ENCODE assay signal across 11 mouse cellular contexts in genomic region chr17:34692906-34693305, GRCm38 (mm10). TPM values are rescaled to one million over a fixed set of nuclear protein-coding genes. Genes with fewer than 3 reads are reported as not detected.
DNase-seq lines count a peak whose midpoint lies in the region; ATAC-seq and TF ChIP-seq lines count a peak whose summit lies in the region.
"Had no signal": no experiment of that assay in that cellular context is flagged by ENCODE, and none has a peak within 500 bp of the region (broad histone marks: within the 10 kb centered on the region; RNA-seq: fewer than 3 reads in every experiment).

No protein-coding gene starts in this region.

- no peak overlapping the region for H3K9ac ChIP-seq in heart, embryonic 11.5 days (ENCODE audit: low read depth, low read length)
- no peak overlapping the region for H3K9ac ChIP-seq in heart, postnatal 0 days (replicated peaks; ENCODE audit: low read depth, low read length)
- H3K9ac ChIP-seq: forebrain, embryonic 13.5 days; liver, embryonic 13.5 days had no signal

- H3K9me3 ChIP-seq in heart, embryonic 11.5 days (replicated peaks; ENCODE audit: control insufficient read depth, low read length): no peaks in the 10 kb centered on the region
- H3K9me3 ChIP-seq in heart, postnatal 0 days (replicated peaks; ENCODE audit: control insufficient read depth, low read length): no peaks in the 10 kb centered on the region
- H3K9me3 ChIP-seq: forebrain, embryonic 13.5 days; liver, embryonic 13.5 days had no signal

- TF ChIP-seq EP300 in heart, postnatal 0 days (IDR thresholded peaks at IDR 0.05; ENCODE audit: low read depth): no peak

- H3K36me3 ChIP-seq in heart, embryonic 11.5 days (ENCODE audit: control insufficient read depth, insufficient read depth, low read length): no peaks in the 10 kb centered on the region
- H3K36me3 ChIP-seq in heart, postnatal 0 days (replicated peaks; ENCODE audit: control insufficient read depth, insufficient read depth, low read length): no peaks in the 10 kb centered on the region
- H3K36me3 ChIP-seq: liver, embryonic 13.5 days had no signal

- DNase-seq in heart, adult 11 months: peak; percentile 99
- peak; percentile 85 for DNase-seq in adrenal gland, postnatal 14 days
- DNase-seq in heart, postnatal 0 days (ENCODE audit: low spot score): no peak
- DNase-seq in lung, postnatal 10 days: peak; percentile 92
- no peak for DNase-seq in right cerebral cortex, adult 18-20 months
- no peak for DNase-seq in spleen, postnatal 14 days (ENCODE audit: low spot score in 2 of 2)
- DNase-seq: liver, embryonic 13.5 days had no signal

- no peak for TF ChIP-seq CTCF in heart, postnatal 0 days (IDR thresholded peaks at IDR 0.05; ENCODE audit: low read depth)

- WGBS in heart, embryonic 11.5 days (ENCODE audit: insufficient replicate concordance): 53% methylated on average over 7 of the region's 7 CpGs
- 48% methylated on average over 7 of the region's 7 CpGs for WGBS in heart, postnatal 0 days

- H3K4me1 ChIP-seq in heart, embryonic 11.5 days (ENCODE audit: control insufficient read depth, insufficient read depth, low read length): no peaks in the 10 kb centered on the region
- H3K4me1 ChIP-seq in heart, postnatal 0 days (ENCODE audit: control insufficient read depth, insufficient read depth): no peaks in the 10 kb centered on the region
- H3K4me1 ChIP-seq: forebrain, embryonic 13.5 days; liver, embryonic 13.5 days had no signal

- no peaks in the 10 kb centered on the region for H3K27me3 ChIP-seq in heart, embryonic 11.5 days (ENCODE audit: control insufficient read depth, insufficient read depth, low read length)
- no peaks in the 10 kb centered on the region for H3K27me3 ChIP-seq in heart, postnatal 0 days (ENCODE audit: control insufficient read depth, insufficient read depth, low read length)
- H3K27me3 ChIP-seq: forebrain, embryonic 13.5 days; liver, embryonic 13.5 days had no signal

- no peak overlapping the region for H3K4me3 ChIP-seq in heart, embryonic 11.5 days (ENCODE audit: low read depth, low read length)
- H3K4me3 ChIP-seq in heart, postnatal 0 days (ENCODE audit: low read depth, low read length): no peak overlapping the region
- H3K4me3 ChIP-seq: forebrain, embryonic 13.5 days; liver, embryonic 13.5 days had no signal

- H3K27ac ChIP-seq in heart, embryonic 11.5 days (ENCODE audit: low read depth, low read length): no peak overlapping the region
- peak overlapping the region; percentile 56 for H3K27ac ChIP-seq in heart, postnatal 0 days (ENCODE audit: low read depth)
- H3K27ac ChIP-seq: forebrain, embryonic 13.5 days; liver, embryonic 13.5 days had no signal

- no peak overlapping the region for H3K4me2 ChIP-seq in heart, embryonic 11.5 days
- no peak overlapping the region for H3K4me2 ChIP-seq in heart, postnatal 0 days (ENCODE audit: low read depth, low read length)
- H3K4me2 ChIP-seq: forebrain, embryonic 13.5 days; liver, embryonic 13.5 days had no signal

- no peak for ATAC-seq in heart, embryonic 11.5 days (replicated peaks; ENCODE audit: insufficient number of reproducible peaks, low FRiP score, low TSS enrichment)
- ATAC-seq in heart, postnatal 0 days (ENCODE audit: insufficient read depth, low read depth): no peak
- no peak for ATAC-seq in megakaryocyte progenitor cell, adult 5-6 weeks (replicated peaks; ENCODE audit: poor library complexity)
- ATAC-seq: forebrain, embryonic 13.5 days had no signal

RNA-seq across cellular contexts. Expression of gene Tnxb, which starts 22.6 kb away (rescaled TPM):
- 0.24 and 0.27 TPM in 2 replicates for polyA plus RNA-seq in heart, embryonic 11.5 days (2014; fragmentation: Nextera tagmentation; extraction: Ambion mirVana)
- 39.8 and 41.0 TPM in 2 replicates for total RNA-seq in adrenal gland, postnatal 14 days (2021)
- total RNA-seq in heart, postnatal 0 days (2014; rRNA removed; ENCODE audit: low replicate concordance): 24.5 and 26.8 TPM in 2 replicates
- polyA plus RNA-seq in heart, postnatal 0 days (2015; fragmentation: Nextera tagmentation; extraction: Ambion mirVana): 1.8 and 2.0 TPM in 2 replicates
- total RNA-seq in megakaryocyte progenitor cell, adult 5-6 weeks (2015): not detected in 2 replicates
- not detected in 2 replicates for total RNA-seq in megakaryocyte progenitor cell, adult 5-6 weeks (2017)

RNA-seq across cellular contexts. Expression of gene Atf6b, which starts 46.0 kb away (rescaled TPM):
- 41.0 and 49.8 TPM in 2 replicates for polyA plus RNA-seq in heart, embryonic 11.5 days (2014; fragmentation: Nextera tagmentation; extraction: Ambion mirVana)
- 43.5 and 52.1 TPM in 2 replicates for total RNA-seq in adrenal gland, postnatal 14 days (2021)
- 15.8 and 16.6 TPM in 2 replicates for total RNA-seq in heart, postnatal 0 days (2014; rRNA removed; ENCODE audit: low replicate concordance)
- 22.5 and 24.3 TPM in 2 replicates for polyA plus RNA-seq in heart, postnatal 0 days (2015; fragmentation: Nextera tagmentation; extraction: Ambion mirVana)
- total RNA-seq in megakaryocyte progenitor cell, adult 5-6 weeks (2015): 25.5 and 27.8 TPM in 2 replicates
- 24.3 and 30.2 TPM in 2 replicates for total RNA-seq in megakaryocyte progenitor cell, adult 5-6 weeks (2017)

RNA-seq across cellular contexts. Expression of gene Fkbpl, which starts 48.3 kb away (rescaled TPM):
- 10.9 and 11.4 TPM in 2 replicates for polyA plus RNA-seq in heart, embryonic 11.5 days (2014; fragmentation: Nextera tagmentation; extraction: Ambion mirVana)
- 11.5 and 12.5 TPM in 2 replicates for total RNA-seq in adrenal gland, postnatal 14 days (2021)
- total RNA-seq in heart, postnatal 0 days (2014; rRNA removed; ENCODE audit: low replicate concordance): 2.6 and 7.1 TPM in 2 replicates
- 12.3 and 13.4 TPM in 2 replicates for polyA plus RNA-seq in heart, postnatal 0 days (2015; fragmentation: Nextera tagmentation; extraction: Ambion mirVana)
- 3.8 and 4.1 TPM in 2 replicates for total RNA-seq in megakaryocyte progenitor cell, adult 5-6 weeks (2015)
- 17.7 and 40.0 TPM in 2 replicates for total RNA-seq in megakaryocyte progenitor cell, adult 5-6 weeks (2017)

RNA-seq across cellular contexts. Expression of gene C4b, which starts 50.8 kb away (rescaled TPM):
- polyA plus RNA-seq in heart, embryonic 11.5 days (2014; fragmentation: Nextera tagmentation; extraction: Ambion mirVana): not detected in 2 replicates
- total RNA-seq in adrenal gland, postnatal 14 days (2021): 110 and 152 TPM in 2 replicates
- 0.80 and 0.85 TPM in 2 replicates for total RNA-seq in heart, postnatal 0 days (2014; rRNA removed; ENCODE audit: low replicate concordance)
- 0.88 and 0.93 TPM in 2 replicates for polyA plus RNA-seq in heart, postnatal 0 days (2015; fragmentation: Nextera tagmentation; extraction: Ambion mirVana)
- total RNA-seq in megakaryocyte progenitor cell, adult 5-6 weeks (2015): 0.12 and 0.27 TPM in 2 replicates
- total RNA-seq in megakaryocyte progenitor cell, adult 5-6 weeks (2017): 0.03 and 0.12 TPM in 2 replicates
- polyA plus RNA-seq: C2C12; forebrain, embryonic 13.5 days had no signal

Comparison
In these comparisons a context has a peak if more than half of its experiments do, and no peak if none do; other contexts are left out.
1. DNase-seq: peak in heart, adult 11 months (single experiment), adrenal gland, postnatal 14 days (single experiment) and lung, postnatal 10 days (single experiment); none in heart, postnatal 0 days (single experiment), right cerebral cortex, adult 18-20 months (single experiment) and spleen, postnatal 14 days (0 of 2).
2. RNA of gene Tnxb, which starts 22.6 kb away (total RNA-seq): 39.8 to 41.0 TPM in adrenal gland, postnatal 14 days and 24.5 to 26.8 TPM in heart, postnatal 0 days; not detected in megakaryocyte progenitor cell, adult 5-6 weeks; every median in the first group is over 10 times any median in the second.